Mouse (Mus musculus) forebrain, embryonic 11.5 days (tissue): Measurements from ENCODE around the gene Dlx6. TPM values are rescaled to one million over a fixed set of nuclear protein-coding genes. Genes with fewer than 3 reads are reported as not detected.

Experiments used
- ATAC-seq: fragments of 200-750 bp; cut with Nextera tagmentation; replicated peaks from 2 replicates; pipeline ENCODE4 v1.8.0; 2017; ENCODE audit warnings: moderate TSS enrichment; ENCODE audit not compliant: low FRiP score
- DNase-seq: peaks from one replicate; pipeline ENCODE4 v3.0.0-alpha.2; 2017; ENCODE audit warnings: low spot score
- H3K27ac ChIP-seq: fragments of 300-500 bp; sonication (generic); 2 replicates; pipeline ENCODE4 v1.5.1; 2014; ENCODE audit warnings: low read depth, low read length
- H3K27me3 ChIP-seq: fragments of 300-500 bp; sonication (generic); 2 replicates; pipeline ENCODE4 v1.6.1; 2014; ENCODE audit warnings: mild to moderate bottlenecking, low read length, mixed read lengths; ENCODE audit not compliant: control insufficient read depth, insufficient read depth
- H3K36me3 ChIP-seq: fragments of 300-500 bp; sonication (generic); 2 replicates; pipeline ENCODE4 v1.6.1; 2014; ENCODE audit warnings: mild to moderate bottlenecking, low read length, moderate library complexity, mixed read lengths; ENCODE audit not compliant: control insufficient read depth, insufficient read depth
- H3K4me1 ChIP-seq: fragments of 300-500 bp; sonication (generic); replicated peaks from 2 replicates; pipeline ENCODE4 v1.6.1; 2014; ENCODE audit warnings: low read length, mixed read lengths; ENCODE audit not compliant: control insufficient read depth, insufficient read depth
- H3K4me2 ChIP-seq: fragments of 300-500 bp; sonication (generic); 2 replicates; pipeline ENCODE4 v1.6.1; 2014; ENCODE audit warnings: low read depth, mild to moderate bottlenecking, low read length, moderate library complexity, mixed read lengths; ENCODE audit not compliant: severe bottlenecking
- H3K4me3 ChIP-seq: fragments of 300-500 bp; sonication (generic); 2 replicates; pipeline ENCODE4 v1.5.1; 2014; ENCODE audit warnings: low read depth, low read length
- H3K9ac ChIP-seq: fragments of 300-500 bp; sonication (generic); 2 replicates; pipeline ENCODE4 v1.6.1; 2014; ENCODE audit warnings: low read length
- H3K9me3 ChIP-seq: fragments of 300-500 bp; sonication (generic); 2 replicates; pipeline ENCODE4 v1.6.1; 2016; ENCODE audit warnings: low read length, mixed read lengths; ENCODE audit not compliant: control insufficient read depth
- WGBS: fragments of 180-500 bp; shearing (Covaris S2); extraction: QIAGEN DNeasy Blood & Tissue Kit; methylation state at CpG from one replicate; pipeline ENCODE4 v1.1.7; 2014; 5-methylcytosine and 5-hydroxymethylcytosine counted together
- polyA plus RNA-seq: library from polyadenylated mRNA; unstranded; fragments of >200 nt; fragmentation: Nextera tagmentation; extraction: Ambion mirVana; gene quantifications from 2 replicates; pipeline ENCODE4 v1.2.1, GENCODE M21; 2014

Gene Dlx6
- polyA plus RNA-seq, 1 experiment from 2014 or later, result 4.5 TPM

GRCm38 (mm10) chr6:6848541-6848940 is 14.6 kb upstream of the Dlx6 start:
- Histone ChIP-seq H3K9ac (no peak overlapping the region), H3K36me3 (no peaks in the 10 kb centered on the region), H3K4me1 (no peaks in the 10 kb centered on the region), H3K9me3 (no peaks in the 10 kb centered on the region), H3K27me3 (peaks cover 64% of the 10 kb centered on the region), H3K27ac (no peak overlapping the region), H3K4me2 (no peak overlapping the region), H3K4me3 (no peak overlapping the region)
- no peak for ATAC-seq
- whole genome bisulfite sequencing, result 8% methylated on average over 4 of the region's 4 CpGs
- no peak for DNase-seq

DNA sequence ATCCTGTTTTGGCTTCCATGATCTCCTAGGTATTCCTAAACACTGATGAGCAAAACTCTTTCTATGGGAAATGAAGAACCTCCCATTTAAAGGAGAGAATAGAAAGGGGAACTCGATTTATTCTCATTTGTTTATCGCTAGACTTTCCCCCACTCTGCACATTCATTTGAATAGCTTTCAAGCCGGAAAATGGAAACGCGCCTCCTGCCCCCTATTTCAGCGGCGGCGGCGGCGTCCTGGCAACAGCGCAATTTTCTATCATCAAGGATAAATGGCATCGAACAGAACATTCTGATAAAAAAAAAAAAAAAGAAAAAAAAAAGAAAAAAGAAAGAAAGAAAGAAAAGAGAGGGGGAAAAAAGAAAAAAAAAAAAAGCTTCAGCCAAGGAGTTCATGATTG is 13.4 kb upstream of the Dlx6 start:
- Histone ChIP-seq H3K4me1 (no peaks in the 10 kb centered on the region), H3K27ac (no peak overlapping the region), H3K4me2 (no peak overlapping the region), H3K4me3 (no peak overlapping the region), H3K9me3 (no peaks in the 10 kb centered on the region), H3K36me3 (no peaks in the 10 kb centered on the region), H3K27me3 (peaks cover 72% of the 10 kb centered on the region), H3K9ac (no peak overlapping the region)
- WGBS, result 0% methylated on average over 12 of the region's 12 CpGs
- ATAC-seq (no peak), DNase-seq (no peak)

GRCm38 (mm10) chr6:6850324-6851060 is 12.6 kb upstream of the Dlx6 start:
- Histone ChIP-seq H3K27ac (no peak overlapping the region), H3K9ac (no peak overlapping the region), H3K9me3 (no peaks in the 10 kb centered on the region), H3K4me3 (no peak overlapping the region), H3K27me3 (peaks cover 77% of the 10 kb centered on the region), H3K4me1 (no peaks in the 10 kb centered on the region), H3K36me3 (no peaks in the 10 kb centered on the region), H3K4me2 (no peak overlapping the region)
- no peak for DNase-seq
- no peak for ATAC-seq
- under 1% methylated on average over 26 of the region's 26 CpGs for WGBS

DNA sequence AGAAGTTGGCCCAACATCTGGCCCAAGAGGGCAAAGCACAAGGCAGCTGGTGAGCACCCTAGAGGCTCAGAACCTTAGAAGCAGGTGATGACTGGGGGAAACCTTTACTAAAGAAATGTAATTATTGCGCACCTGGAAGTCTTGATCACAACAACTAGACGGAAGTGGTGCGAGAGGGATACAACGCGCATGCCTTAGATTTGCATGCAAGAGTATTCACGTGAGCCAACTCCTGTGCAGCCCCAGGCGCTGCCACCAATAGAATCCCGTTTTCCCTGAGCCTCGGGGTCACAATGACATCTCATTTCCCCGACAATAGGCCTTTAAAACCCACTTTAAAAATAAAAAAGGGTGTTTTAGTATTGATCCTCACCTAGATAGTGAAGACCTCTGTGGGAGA is 12.0 kb upstream of the Dlx6 start:
- DNase-seq (no peak), ATAC-seq (no peak)
- Histone ChIP-seq H3K4me1 (no peaks in the 10 kb centered on the region), H3K27ac (no peak overlapping the region), H3K9me3 (no peaks in the 10 kb centered on the region), H3K4me3 (no peak overlapping the region), H3K27me3 (peaks cover 83% of the 10 kb centered on the region), H3K36me3 (no peaks in the 10 kb centered on the region), H3K4me2 (no peak overlapping the region), H3K9ac (no peak overlapping the region)
- WGBS, result 2% methylated on average over 10 of the region's 10 CpGs

- Histone ChIP-seq H3K36me3 (no peaks in the 10 kb centered on the region), H3K27me3 (peaks cover 86% of the 10 kb centered on the region), H3K4me2 (no peak overlapping the region), H3K9me3 (no peaks in the 10 kb centered on the region), H3K4me3 (no peak overlapping the region), H3K9ac (no peak overlapping the region), H3K4me1 (no peaks in the 10 kb centered on the region), H3K27ac (no peak overlapping the region)
- no peak for ATAC-seq
- no peak for DNase-seq
- 35% methylated on average over 3 of the region's 3 CpGs for WGBS
These were observed 10.2 kb upstream of the Dlx6 start for GRCm38 (mm10) chr6:6852944-6853343.

GRCm38 (mm10) chr6:6854176-6854575 is 9.0 kb upstream of the Dlx6 start:
- H3K27ac ChIP-seq, result no peak overlapping the region
- H3K4me1 ChIP-seq, result no peaks in the 10 kb centered on the region
- H3K9ac ChIP-seq, result no peak overlapping the region
- no peak overlapping the region for H3K4me2 ChIP-seq
- no peak for ATAC-seq
- DNase-seq, result no peak
- WGBS, result 1% methylated on average over 9 of the region's 9 CpGs
- no peaks in the 10 kb centered on the region for H3K36me3 ChIP-seq
- H3K27me3 ChIP-seq, result peaks cover 88% of the 10 kb centered on the region
- no peaks in the 10 kb centered on the region for H3K9me3 ChIP-seq
- no peak overlapping the region for H3K4me3 ChIP-seq

- H3K27me3 ChIP-seq, result peaks cover 93% of the 10 kb centered on the region
- under 1% methylated on average over 25 of the region's 25 CpGs for WGBS
- 0 out of 2 replicates have a peak, but pooled peaks cover under 1% of the 10 kb centered on the region for H3K4me1 ChIP-seq
- DNase-seq, result no peak
- 0 out of 2 replicates have a peak overlapping the region, but pooled peaks have one; percentile 3 for H3K4me2 ChIP-seq
- H3K27ac ChIP-seq, result no peak overlapping the region
- H3K9ac ChIP-seq, result no peak overlapping the region
- H3K9me3 ChIP-seq, result no peaks in the 10 kb centered on the region
- 0 out of 2 replicates have a peak, but pooled peaks have one; percentile 3 for ATAC-seq
- H3K4me3 ChIP-seq, result no peak overlapping the region
- no peaks in the 10 kb centered on the region for H3K36me3 ChIP-seq
These were observed 8.0 kb upstream of the Dlx6 start for GRCm38 (mm10) chr6:6854902-6855745.

- Histone ChIP-seq H3K4me3 (peak overlapping the region; percentile 18; the same call in 1 of the 2 replicates), H3K4me2 (peak overlapping the region; percentile 29), H3K9ac (no peak overlapping the region; the same call in 1 of the 2 replicates), H3K4me1 (0 out of 2 replicates have a peak, but pooled peaks cover 3% of the 10 kb centered on the region), H3K9me3 (no peaks in the 10 kb centered on the region), H3K27me3 (peaks cover 93% of the 10 kb centered on the region), H3K27ac (no peak overlapping the region), H3K36me3 (no peaks in the 10 kb centered on the region)
- DNase-seq (no peak), ATAC-seq (peak; percentile 19; the same call in 1 of the 2 replicates)
- under 1% methylated on average over 10 of the region's 10 CpGs for WGBS
These were observed 7.4 kb upstream of the Dlx6 start for GRCm38 (mm10) chr6:6855746-6856185.
